Mouse (Mus musculus) liver, embryonic 16.5 days (tissue): ENCODE measurements around the gene Aspg. TPM values are rescaled to one million over a fixed set of nuclear protein-coding genes. Genes with fewer than 3 reads are reported as not detected.

Experiments used
- ATAC-seq: fragments of 200-750 bp; cut with Nextera tagmentation; 2 replicates; pipeline ENCODE4 v1.8.0; 2017; ENCODE audit warnings: low read depth, mild to moderate bottlenecking, moderate number of reproducible peaks, moderate library complexity
- H3K27ac ChIP-seq: fragments of 300-500 bp; sonication (generic); 2 replicates; pipeline ENCODE4 v1.5.1; 2014; ENCODE audit warnings: mild to moderate bottlenecking, low read length
- H3K27me3 ChIP-seq: fragments of 300-500 bp; sonication (generic); 2 replicates; pipeline ENCODE4 v1.6.1; 2014; ENCODE audit warnings: low read depth, low read length, mixed read lengths; ENCODE audit not compliant: control insufficient read depth, insufficient read depth
- H3K36me3 ChIP-seq: fragments of 300-500 bp; sonication (generic); 2 replicates; pipeline ENCODE4 v1.6.1; 2014; ENCODE audit warnings: mild to moderate bottlenecking; ENCODE audit not compliant: control insufficient read depth, insufficient read depth
- H3K4me1 ChIP-seq: fragments of 300-500 bp; sonication (generic); 2 replicates; pipeline ENCODE4 v1.6.1; 2014; ENCODE audit warnings: low read depth, low read length, mixed read lengths; ENCODE audit not compliant: control insufficient read depth
- H3K4me2 ChIP-seq: fragments of 300-500 bp; sonication (generic); 2 replicates; pipeline ENCODE4 v1.6.1; 2014; ENCODE audit warnings: low read depth, low read length, mixed read lengths
- H3K4me3 ChIP-seq: fragments of 300-500 bp; sonication (generic); 2 replicates; pipeline ENCODE4 v1.5.1; 2014; ENCODE audit warnings: low read depth, mild to moderate bottlenecking, low read length
- H3K9ac ChIP-seq: fragments of 300-500 bp; sonication (generic); 2 replicates; pipeline ENCODE4 v1.6.1; 2014; ENCODE audit warnings: low read depth, low read length
- H3K9me3 ChIP-seq: fragments of 300-500 bp; sonication (generic); replicated peaks from 2 replicates; pipeline ENCODE4 v1.6.1; 2016; ENCODE audit warnings: low read length; ENCODE audit not compliant: control insufficient read depth
- WGBS: fragments of 180-500 bp; shearing (Covaris S2); extraction: QIAGEN DNeasy Blood & Tissue Kit; methylation state at CpG from one replicate; pipeline ENCODE4 v1.1.7; 2014; ENCODE audit not compliant: insufficient replicate concordance; 5-methylcytosine and 5-hydroxymethylcytosine counted together
- polyA plus RNA-seq: library from polyadenylated mRNA; unstranded; fragments of >200 nt; fragmentation: Nextera tagmentation; extraction: Ambion mirVana; gene quantifications from 2 replicates; pipeline ENCODE4 v1.2.1, GENCODE M21; 2015

Aspg gene
- polyA plus RNA-seq, 1 experiment from 2014 or later = 0.30 TPM

DNA sequence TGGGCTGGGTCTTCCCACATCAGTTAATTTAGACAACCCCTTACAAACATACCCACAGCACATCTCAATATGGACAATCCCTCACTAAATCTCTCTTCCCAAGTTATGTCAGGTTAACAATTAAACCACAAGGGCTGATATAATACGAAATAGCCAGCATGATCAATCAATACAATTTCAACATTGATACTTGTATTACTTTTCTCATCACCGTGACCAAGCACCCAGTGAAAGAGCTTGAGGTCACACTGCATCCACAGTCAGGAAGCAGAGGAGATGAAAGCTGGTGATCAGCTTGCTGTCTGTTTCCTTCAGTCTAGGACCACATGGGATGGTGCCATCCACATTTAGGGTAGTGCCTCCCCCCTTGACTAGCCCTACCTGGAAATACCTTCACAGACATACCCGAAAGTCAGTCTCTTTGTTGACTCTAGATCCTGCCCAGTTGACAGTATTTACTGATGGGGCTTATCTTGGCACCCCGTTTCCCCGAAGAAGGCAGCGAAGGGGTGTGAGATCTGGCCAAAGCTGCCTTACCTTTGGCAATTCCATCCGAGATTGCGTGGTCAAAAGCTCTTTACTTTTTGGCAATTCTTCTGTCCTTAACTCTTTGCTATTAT lies 12.1 kb upstream of the Aspg start:
- 48% methylated on average over 8 of the region's 8 CpGs for WGBS
- H3K4me1 ChIP-seq = no peaks in the 10 kb centered on the region
- H3K36me3 ChIP-seq = no peaks in the 10 kb centered on the region

DNA sequence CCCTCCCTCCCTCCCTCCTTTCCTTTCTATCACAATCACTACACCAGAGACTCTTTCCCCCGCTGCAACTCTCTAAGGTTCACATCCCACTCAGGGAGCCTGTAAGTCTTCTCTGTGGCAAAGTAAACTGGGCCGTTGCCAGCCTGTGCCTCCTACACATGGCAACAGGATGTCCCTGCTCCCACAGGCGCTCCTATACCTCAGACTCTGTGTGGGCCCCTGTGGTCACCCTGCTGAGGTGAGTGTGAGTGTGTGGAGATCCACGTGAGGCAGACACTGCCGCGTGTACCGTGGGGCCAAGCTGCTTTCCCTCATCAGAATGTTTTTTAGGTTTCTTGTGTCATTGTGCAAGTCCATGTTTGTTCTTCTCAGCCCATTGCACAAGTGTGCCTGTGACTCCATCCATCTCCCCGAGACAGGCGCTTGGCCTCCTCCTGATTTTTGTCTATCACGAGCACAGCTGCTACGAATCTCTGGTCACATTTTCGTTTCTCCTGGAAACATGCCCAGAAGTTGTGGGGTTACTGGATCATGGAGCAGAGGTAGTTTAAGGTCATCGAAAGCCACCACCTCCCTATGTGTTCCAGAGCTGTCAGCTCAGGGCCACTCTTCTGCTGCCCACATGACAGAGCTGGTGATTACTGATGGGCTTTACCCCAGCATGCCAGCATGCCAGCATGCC lies 10.3 kb upstream of the Aspg start:
- H3K36me3 ChIP-seq = no peaks in the 10 kb centered on the region
- H3K4me3 ChIP-seq = no peak overlapping the region
- no peak overlapping the region for H3K9ac ChIP-seq
- H3K4me1 ChIP-seq = no peaks in the 10 kb centered on the region
- H3K27ac ChIP-seq = no peak overlapping the region
- ATAC-seq = peak; percentile 53
- 48% methylated on average over 13 of the region's 13 CpGs for WGBS
- H3K9me3 ChIP-seq = no peaks in the 10 kb centered on the region
- H3K4me2 ChIP-seq = no peak overlapping the region
- no peaks in the 10 kb centered on the region; the same call in 1 of the 2 replicates for H3K27me3 ChIP-seq

More for the DNA sequence above, 12.1 kb upstream of the Aspg start:
- no peak overlapping the region for H3K9ac ChIP-seq
- ATAC-seq = no peak
- H3K4me2 ChIP-seq = no peak overlapping the region
- H3K27me3 ChIP-seq = no peaks in the 10 kb centered on the region; the same call in 1 of the 2 replicates
- no peak overlapping the region for H3K27ac ChIP-seq
- no peaks in the 10 kb centered on the region for H3K9me3 ChIP-seq
- H3K4me3 ChIP-seq = no peak overlapping the region

DNA sequence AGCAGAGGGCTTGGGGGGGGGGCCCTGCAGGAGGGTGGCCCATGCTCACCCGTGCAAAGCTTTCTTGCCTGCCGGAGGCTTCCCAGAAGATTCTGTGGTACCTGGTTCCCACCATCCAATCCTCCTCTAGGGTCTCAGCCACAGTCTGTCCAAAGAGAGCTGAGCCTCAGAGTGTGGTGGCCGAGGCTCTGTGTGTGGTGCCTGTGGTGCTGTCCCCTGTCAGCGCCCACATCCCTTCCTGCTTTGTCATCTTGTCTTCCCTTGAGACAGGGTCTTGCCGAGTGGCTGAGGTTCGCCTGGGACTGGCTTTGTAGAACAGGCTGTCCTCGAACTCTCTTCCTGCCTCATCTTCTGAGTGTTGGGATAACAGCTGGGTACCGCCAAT lies 9.8 kb upstream of the Aspg start:
- no peak overlapping the region for H3K9ac ChIP-seq
- no peak overlapping the region for H3K27ac ChIP-seq
- no peaks in the 10 kb centered on the region; the same call in 1 of the 2 replicates for H3K27me3 ChIP-seq
- no peak for ATAC-seq
- no peaks in the 10 kb centered on the region for H3K4me1 ChIP-seq
- no peak overlapping the region for H3K4me2 ChIP-seq
- H3K9me3 ChIP-seq = no peaks in the 10 kb centered on the region
- H3K4me3 ChIP-seq = no peak overlapping the region
- H3K36me3 ChIP-seq = no peaks in the 10 kb centered on the region
- 45% methylated on average over 8 of the region's 8 CpGs for WGBS

DNA sequence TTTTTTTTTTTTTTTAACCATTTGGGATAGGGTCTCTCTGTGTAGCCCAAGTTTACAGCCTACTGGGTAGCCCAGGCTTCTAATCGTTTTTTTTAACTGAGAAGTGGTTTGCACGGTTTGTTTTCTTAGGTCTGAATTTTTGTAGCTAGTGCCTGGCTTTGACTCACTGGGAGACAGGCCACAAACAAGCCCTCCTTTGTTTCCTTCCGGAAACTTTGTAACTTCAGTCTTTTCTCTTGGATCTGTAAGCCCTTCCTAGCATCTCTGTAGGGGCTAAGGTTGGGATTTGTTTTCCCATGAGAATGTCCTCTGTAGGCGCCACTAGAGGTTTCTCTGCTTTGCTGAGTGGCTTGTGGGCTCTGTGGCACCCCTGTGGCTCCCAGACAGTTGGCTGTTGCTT lies 6.4 kb upstream of the Aspg start:
- Histone ChIP-seq H3K4me2 (no peak overlapping the region), H3K27ac (no peak overlapping the region), H3K4me1 (no peaks in the 10 kb centered on the region), H3K9me3 (no peaks in the 10 kb centered on the region), H3K9ac (no peak overlapping the region), H3K4me3 (no peak overlapping the region), H3K27me3 (no peaks in the 10 kb centered on the region), H3K36me3 (no peaks in the 10 kb centered on the region)
- 42% methylated on average over 4 of the region's 4 CpGs for WGBS
- ATAC-seq = no peak

DNA sequence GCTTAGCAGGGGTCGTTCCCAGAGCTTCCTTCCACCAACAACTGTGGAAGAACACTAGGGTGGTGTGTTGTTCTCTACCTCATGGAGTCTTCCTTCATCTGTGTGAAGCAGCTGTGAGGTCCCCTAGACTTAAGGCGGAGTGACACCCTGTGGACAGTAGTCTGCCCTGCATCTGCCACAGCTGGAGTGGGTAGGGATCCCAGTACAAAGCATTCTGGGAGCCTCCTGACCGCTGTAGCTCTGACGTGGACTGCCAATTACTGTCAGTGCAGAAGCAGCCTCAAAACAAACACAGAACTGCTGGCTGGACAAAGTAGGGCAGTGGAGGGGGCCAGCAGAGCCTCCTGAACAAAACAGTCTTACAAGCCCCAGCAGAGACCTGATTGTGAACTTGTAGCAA lies 5.4 kb upstream of the Aspg start:
- Histone ChIP-seq H3K4me1 (no peaks in the 10 kb centered on the region), H3K36me3 (no peaks in the 10 kb centered on the region), H3K9me3 (no peaks in the 10 kb centered on the region), H3K4me3 (no peak overlapping the region), H3K27me3 (no peaks in the 10 kb centered on the region), H3K9ac (no peak overlapping the region), H3K4me2 (no peak overlapping the region), H3K27ac (no peak overlapping the region)
- ATAC-seq = no peak
- WGBS = 44% methylated on average over 4 of the region's 4 CpGs

DNA sequence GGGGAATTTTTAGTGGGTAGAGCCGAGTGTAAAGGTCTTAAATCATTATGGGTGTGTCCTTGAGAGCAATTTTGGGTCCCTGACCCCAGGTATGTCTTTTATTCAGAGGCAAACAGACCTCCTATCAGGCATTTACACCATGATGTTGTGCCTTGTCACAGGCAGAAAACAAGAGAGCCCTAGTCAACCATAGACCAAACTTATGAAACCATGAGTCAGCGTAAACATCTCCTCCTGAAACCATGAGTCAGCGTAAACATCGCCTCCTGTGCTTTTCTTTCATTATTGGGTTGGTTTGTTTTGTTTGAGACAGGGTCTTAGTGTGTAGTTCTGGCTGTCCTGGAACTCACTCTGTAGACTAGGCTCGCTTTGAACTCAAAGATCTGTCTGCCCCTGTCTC lies 3.3 kb upstream of the Aspg start:
- no peaks in the 10 kb centered on the region for H3K9me3 ChIP-seq
- no peaks in the 10 kb centered on the region for H3K36me3 ChIP-seq
- H3K27me3 ChIP-seq = peaks cover 4% of the 10 kb centered on the region; the same call in 1 of the 2 replicates
- no peak for ATAC-seq
- no peak overlapping the region for H3K9ac ChIP-seq
- no peak overlapping the region for H3K27ac ChIP-seq
- H3K4me3 ChIP-seq = no peak overlapping the region
- H3K4me1 ChIP-seq = no peaks in the 10 kb centered on the region
- 64% methylated on average over 5 of the region's 5 CpGs for WGBS
- no peak overlapping the region for H3K4me2 ChIP-seq

DNA sequence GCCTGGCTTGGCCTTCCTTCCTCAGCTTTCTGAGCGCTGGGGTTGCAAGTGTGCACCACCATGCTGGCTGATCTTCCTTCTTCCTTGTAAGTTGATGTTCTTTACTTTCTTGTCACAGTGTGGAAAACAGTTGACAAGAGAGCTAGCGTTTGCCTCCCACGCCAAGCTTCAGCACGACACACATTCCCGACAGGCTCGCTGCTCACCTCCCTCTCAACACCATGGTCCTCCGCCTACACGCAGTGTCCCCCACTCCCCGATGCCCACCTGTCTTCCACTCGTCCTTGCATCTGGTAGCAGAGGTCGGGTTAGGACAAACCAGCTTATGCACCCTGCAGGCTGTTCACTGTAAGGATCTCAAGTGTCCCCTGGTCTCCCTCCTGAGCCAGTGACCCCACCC lies 1.6 kb upstream of the Aspg start:
- Histone ChIP-seq H3K36me3 (no peaks in the 10 kb centered on the region), H3K9me3 (no peaks in the 10 kb centered on the region), H3K4me2 (no peak overlapping the region), H3K27me3 (peaks cover 4% of the 10 kb centered on the region; the same call in 1 of the 2 replicates), H3K4me1 (no peaks in the 10 kb centered on the region), H3K4me3 (no peak overlapping the region), H3K9ac (no peak overlapping the region), H3K27ac (no peak overlapping the region)
- ATAC-seq = no peak
- 71% methylated on average over 11 of the region's 11 CpGs for WGBS

DNA sequence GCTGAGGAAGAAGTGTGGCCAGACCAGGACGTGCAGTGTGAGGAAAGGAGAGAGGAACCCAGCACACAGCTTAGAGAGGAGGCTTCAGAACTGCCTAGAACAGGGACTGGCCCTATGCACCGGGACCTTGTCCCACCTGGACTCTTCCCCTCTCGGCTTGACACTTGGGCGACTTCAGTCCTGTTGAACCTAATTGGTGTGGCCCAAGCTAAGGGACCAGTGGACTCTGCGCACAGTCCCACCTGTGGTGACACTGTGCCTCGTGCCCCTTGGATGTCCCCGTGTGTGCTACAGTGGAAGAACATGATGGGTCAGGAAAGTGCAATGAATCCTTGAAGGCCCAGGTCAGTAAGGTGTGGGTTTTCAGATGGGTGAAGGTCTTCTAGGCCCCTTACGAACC lies 1.2 kb downstream of the Aspg start:
- 65% methylated on average over 8 of the region's 8 CpGs for WGBS
- no peak overlapping the region for H3K27ac ChIP-seq
- H3K4me1 ChIP-seq = no peaks in the 10 kb centered on the region
- peaks cover 4% of the 10 kb centered on the region; the same call in 1 of the 2 replicates for H3K27me3 ChIP-seq
- no peak overlapping the region for H3K9ac ChIP-seq
- no peak overlapping the region for H3K4me3 ChIP-seq
- H3K36me3 ChIP-seq = no peaks in the 10 kb centered on the region
- no peak for ATAC-seq
- H3K9me3 ChIP-seq = no peaks in the 10 kb centered on the region
- H3K4me2 ChIP-seq = no peak overlapping the region

DNA sequence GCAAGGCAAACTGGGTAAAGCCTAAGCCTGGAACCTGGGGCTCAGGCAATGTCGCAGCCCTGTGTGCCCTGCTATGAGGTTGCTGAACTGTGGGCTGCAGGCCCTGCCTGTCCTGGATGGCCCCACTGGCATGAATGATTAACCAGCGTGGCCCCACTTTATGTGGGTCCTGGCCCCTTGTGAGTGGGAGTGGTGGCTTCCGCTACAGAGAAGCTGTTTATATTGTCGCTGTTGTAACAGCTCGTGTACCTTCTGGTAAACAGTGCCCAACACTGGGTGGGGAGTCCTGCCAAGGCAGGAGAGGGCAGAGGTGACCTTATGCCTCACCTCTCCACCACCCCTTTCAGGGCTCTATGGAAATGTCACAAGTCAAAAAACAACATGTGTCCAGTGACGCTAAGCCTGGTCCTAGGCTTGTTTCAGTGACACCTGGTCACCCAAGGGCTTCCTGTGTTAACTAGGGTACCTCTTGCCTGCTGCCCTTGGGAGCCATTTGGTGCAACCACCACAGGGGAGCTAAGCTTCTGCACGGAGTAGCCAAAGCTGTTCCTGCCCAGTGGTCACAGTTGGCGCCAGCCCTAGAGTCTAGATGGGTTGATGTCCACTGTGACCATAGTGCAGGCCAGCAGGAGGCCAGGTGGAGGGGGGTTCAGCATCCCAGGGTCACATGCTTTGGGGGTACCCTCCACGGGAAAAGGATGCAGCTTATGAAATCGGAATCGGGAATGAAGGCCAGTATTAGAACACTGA lies 2.4 kb downstream of the Aspg start:
- Histone ChIP-seq H3K27me3 (peaks cover 4% of the 10 kb centered on the region; the same call in 1 of the 2 replicates), H3K4me2 (no peak overlapping the region), H3K4me3 (no peak overlapping the region), H3K9ac (no peak overlapping the region), H3K4me1 (no peaks in the 10 kb centered on the region), H3K9me3 (no peaks in the 10 kb centered on the region), H3K36me3 (no peaks in the 10 kb centered on the region), H3K27ac (no peak overlapping the region)
- ATAC-seq = peak; percentile 50; the same call in 1 of the 2 replicates
- 63% methylated on average over 11 of the region's 11 CpGs for WGBS
